Mouse (Mus musculus): Measurements from ENCODE around the gene Rpa1.

- TF ChIP-seq CTCF (IDR thresholded peaks at IDR 0.05; ENCODE audit: low read depth, low read length) = no peak
- TF ChIP-seq POLR2A (IDR thresholded peaks at IDR 0.05; ENCODE audit: extremely low read depth, insufficient read depth, low read length) = no peak
Observed at GRCm38 (mm10) chr11:75300954-75301353, 47.2 kb downstream of the Rpa1 start.
